Mouse (Mus musculus): ENCODE measurements around the gene Nop53. TPM values are rescaled to one million over a fixed set of nuclear protein-coding genes. Genes with fewer than 3 reads are reported as not detected.
A peak's percentile ranks its signal among the peaks of the same experiment; 100 is the strongest.
"Not testable (repeated sequence)": the region's sequence is repeated elsewhere in the genome, so short reads cannot be mapped to it uniquely, and the experiment has no call there.

Gene Nop53
- total RNA-seq, 1 experiment from 2014 or later: 196 TPM

DNA sequence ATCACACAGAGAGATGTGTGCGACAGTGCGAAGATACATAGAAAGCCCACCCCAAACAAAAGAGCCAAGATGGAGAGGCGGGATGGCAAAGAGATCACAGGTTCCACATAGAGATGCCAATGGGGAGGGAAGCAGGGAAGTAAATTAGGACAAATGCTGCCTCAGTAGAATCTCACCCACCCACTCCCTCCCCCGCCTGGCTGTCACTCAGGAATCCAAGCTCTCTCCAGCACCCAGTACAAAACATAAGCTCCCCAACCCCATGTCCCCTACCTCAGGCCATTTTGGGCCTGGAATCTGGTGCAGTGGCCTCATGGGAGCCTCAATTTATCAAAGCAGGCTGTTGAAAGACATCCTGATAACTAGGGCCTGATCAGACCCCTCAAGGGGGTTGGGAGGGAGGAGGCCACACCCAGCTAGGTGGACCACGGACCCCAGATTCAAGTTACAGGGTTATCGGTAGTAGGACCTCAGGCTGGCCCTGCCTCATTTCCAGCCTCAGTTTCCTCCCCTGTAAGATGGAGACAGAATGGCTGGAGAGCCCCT lies 25.2 kb downstream of the Nop53 start:
- no peak for DNase-seq

DNA sequence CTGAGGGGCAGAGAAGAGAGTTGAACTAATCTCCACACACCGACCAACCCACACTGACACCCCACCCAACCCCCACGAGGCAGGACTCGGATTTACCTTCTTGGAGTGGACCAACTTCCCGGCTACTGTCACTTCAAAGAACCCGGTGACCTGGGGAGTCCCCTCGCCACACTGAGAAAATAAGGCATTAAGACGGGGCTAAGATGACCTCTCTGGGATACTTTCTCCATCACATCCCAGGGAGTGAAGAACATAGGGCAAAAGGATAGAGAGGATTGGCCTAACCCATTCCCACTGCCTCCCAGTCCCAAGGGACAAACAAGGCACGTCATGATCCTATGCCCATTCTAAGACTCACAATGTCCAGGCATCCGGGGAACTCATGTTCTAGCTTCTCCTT lies 25.9 kb downstream of the Nop53 start:
- no peak for DNase-seq

GRCm38 (mm10) chr7:15918371-15918770 lies 27.5 kb downstream of the Nop53 start:
- peak; percentile 57 for DNase-seq

GRCm38 (mm10) chr7:15916996-15917395 lies 28.9 kb downstream of the Nop53 start:
- no peak for DNase-seq

DNA sequence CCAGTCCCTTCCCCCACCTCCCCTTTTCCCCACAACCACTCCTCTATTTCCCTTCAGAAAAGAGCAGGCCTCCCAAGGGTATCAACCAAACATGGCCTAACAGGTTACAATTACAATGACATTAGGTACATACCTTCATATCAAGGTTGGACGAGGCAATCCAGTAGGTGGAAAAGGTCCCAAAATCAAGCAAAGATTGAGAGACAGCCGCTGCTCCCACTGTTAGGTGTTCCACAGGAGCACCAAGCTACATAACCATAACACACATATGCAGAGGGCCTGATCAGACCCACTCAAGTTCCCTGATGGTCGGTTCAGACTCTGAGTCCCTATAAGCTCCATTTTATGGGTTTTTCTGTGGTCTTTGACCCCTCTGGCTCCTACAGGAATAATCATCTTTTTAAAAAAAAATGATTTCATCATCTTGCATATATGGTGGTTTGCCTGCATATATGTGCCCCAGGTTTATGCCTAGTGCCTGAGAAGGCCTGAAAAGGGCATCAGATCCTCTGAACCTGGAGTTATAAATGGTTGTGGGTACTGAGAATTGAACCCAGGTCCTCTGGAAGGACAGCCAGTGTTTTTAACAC lies 29.6 kb downstream of the Nop53 start:
- DNase-seq: no peak

GRCm38 (mm10) chr7:15915695-15916094 lies 30.2 kb downstream of the Nop53 start:
- not testable (repeated sequence) for DNase-seq

DNA sequence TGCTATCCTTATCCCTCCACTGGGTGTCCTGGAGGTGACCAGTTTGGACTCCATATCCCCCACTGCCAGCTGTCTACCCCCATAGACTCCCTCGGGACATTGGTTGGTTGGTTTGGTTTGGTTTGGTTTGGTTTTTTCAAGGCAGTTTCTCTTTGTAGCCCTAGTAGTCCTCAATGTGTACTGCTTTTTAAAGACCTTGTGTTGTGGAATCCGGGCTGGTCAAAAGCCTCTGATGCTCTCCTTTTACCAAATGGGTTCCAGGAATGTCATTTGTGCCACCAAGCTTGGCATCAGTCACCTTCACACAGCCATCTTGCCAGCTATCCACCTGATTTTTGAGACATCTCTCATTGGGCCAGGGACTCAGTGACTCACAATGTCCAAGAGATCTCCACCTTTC lies 31.1 kb downstream of the Nop53 start:
- no peak for DNase-seq

DNA sequence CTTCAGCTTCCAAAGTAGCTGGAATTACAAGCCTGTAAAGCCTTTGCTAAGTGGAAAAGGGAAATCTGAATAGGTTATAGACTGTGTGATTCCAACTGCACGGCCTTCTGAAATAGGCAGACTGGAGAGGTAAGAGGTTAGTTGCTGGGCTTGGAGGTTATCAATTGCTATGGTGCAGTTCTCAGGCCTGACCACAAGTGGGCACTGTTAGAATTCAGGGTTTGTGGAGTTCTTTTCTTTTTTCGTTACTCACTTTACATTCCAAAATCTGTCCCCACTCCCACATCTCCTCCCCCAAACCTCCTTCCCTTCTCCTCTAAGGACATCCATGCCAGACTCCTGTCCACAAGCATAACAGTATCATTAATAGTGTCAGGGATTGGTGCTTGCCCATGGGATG lies 31.6 kb downstream of the Nop53 start:
- DNase-seq: peak; percentile 49

GRCm38 (mm10) chr7:15912183-15912582 lies 33.7 kb downstream of the Nop53 start:
- peak; percentile 87 for DNase-seq

- DNase-seq: no peak
These were observed 35.4 kb downstream of the Nop53 start for GRCm38 (mm10) chr7:15910521-15910920.

GRCm38 (mm10) chr7:15907971-15908590 lies 37.8 kb downstream of the Nop53 start:
- DNase-seq: no peak

DNA sequence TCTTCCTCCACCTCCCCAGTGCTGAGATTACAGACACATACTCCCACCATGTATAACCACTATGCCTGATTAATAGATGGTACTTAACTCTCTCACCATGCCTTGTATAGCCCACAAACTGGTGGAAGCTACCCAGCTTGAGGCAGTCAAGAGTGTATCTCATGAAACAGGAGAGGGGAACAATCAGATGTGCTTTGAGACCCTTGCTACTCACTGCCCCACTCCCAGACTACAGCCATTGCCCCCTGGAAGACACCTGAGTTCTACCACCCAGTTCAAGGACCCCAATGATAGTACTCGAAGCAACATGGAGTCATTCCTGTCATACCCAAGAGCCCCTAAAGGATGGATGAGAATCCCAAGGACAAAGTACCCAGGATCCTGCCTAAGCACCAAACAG lies 39.3 kb downstream of the Nop53 start:
- no peak for DNase-seq

DNA sequence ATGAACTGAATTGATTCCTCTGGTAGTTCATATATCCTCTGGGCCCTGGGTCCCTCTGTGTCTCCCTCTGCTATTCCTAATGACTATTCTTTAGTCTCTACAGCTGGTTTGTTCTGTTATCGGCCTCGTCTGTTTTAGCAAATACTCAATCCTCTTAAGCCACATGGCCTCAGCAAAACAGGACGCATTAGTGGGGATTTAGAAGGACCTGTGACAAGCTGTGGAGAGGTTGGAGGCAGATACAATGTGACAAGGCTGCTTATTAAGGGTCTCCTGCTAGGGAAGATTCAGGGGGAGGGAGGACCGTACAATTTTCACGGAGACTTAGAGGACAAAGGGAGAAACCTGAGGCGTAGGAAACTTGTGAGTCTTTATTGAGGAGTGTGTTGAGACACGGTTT lies 40.0 kb downstream of the Nop53 start:
- no peak for DNase-seq

DNA sequence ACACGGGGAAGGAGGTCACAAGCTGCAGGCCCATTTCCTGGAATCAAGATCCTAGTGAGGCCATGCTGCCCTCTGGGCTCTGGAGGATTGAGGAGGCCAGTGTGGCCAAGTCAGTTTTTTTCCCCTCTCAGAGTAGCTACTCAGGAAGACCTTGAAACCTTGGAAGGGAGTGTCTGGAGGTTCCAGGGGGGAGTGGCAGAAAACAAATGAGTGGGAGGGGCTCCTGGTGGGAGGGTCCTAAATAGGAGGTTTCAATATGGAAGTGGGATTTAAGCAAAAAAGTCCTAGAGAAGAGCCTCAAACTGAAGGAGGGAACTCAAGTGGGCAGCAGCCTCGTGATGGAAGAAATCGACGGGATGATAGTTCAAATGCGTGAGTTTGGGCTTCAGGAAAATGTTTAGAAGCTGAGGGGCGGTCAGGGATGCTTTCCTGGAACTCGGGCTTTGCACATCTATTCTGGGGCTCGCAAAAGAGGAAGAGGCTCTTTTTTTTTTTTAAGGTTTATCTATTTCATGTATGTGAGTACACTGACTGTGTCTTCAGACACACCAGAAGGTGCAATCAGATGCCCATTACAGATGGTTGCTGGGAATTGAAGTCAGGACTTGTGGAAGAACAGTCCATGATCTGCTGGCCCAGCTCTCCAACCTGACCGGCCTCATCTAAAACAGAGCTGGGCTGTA lies 44.4 kb downstream of the Nop53 start:
- no peak for DNase-seq

GRCm38 (mm10) chr7:15894251-15894650 lies 51.6 kb downstream of the Nop53 start:
- DNase-seq: no peak

Other genes starting within 250 kb of the Nop53 start
- not detected in 2 replicates for gene Obox5, start 195.9 kb downstream of the Nop53 start, total RNA-seq (2021)
- gene Obox6, start 106.4 kb downstream of the Nop53 start, total RNA-seq (2021): not detected in 2 replicates
- gene Crx, start 66.1 kb downstream of the Nop53 start, total RNA-seq (2021): not detected in 2 replicates
- gene Crxos, start 63.5 kb downstream of the Nop53 start, total RNA-seq (2021): not detected in 2 replicates
- gene Selenow, start 23.7 kb downstream of the Nop53 start, total RNA-seq (2021): 191 and 202 TPM in 2 replicates
- 119 and 121 TPM in 2 replicates for gene Ehd2, start 21.5 kb upstream of the Nop53 start, total RNA-seq (2021)
- gene Bicra, start 101.8 kb upstream of the Nop53 start, total RNA-seq (2021): 16.1 and 16.7 TPM in 2 replicates
- gene Zfp541, start 115.7 kb upstream of the Nop53 start, total RNA-seq (2021): 0.07 and 0.08 TPM in 2 replicates
- gene Napa, start 152.4 kb upstream of the Nop53 start, total RNA-seq (2021): 117 and 128 TPM in 2 replicates
- 22.3 and 24.7 TPM in 2 replicates for gene Kptn, start 173.8 kb upstream of the Nop53 start, total RNA-seq (2021)
- gene Slc8a2, start 183.8 kb upstream of the Nop53 start, total RNA-seq (2021): 3.6 and 4.1 TPM in 2 replicates
- 9.4 and 16.2 TPM in 2 replicates for gene Meis3, start 229.0 kb upstream of the Nop53 start, total RNA-seq (2021)